Mouse (Mus musculus): Measurements from ENCODE around the gene Rad51ap1.

DNA sequence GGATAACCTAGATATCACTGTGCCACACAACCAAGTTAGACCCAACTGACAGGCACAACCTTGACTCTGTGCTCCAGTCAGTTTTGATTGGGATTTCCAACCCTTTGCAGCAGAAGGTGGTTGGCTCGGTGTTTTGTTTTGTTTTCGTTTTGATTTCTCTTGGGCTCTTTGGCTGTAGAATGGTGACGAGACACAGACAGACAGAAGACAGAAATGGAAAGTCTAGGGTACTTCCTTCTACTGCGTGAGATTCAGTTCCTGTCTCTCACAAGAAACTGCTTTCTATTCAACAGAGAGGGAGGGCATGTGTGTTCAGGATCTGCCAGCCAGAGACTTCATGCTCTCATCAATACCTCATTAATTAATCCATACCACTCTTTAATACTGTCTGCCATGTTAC is 28.7 kb downstream of the Rad51ap1 start:
- TF ChIP-seq CTCF (IDR thresholded peaks at IDR 0.05; ENCODE audit: extremely low read depth, insufficient read depth, low read length) = no peak
- TF ChIP-seq POLR2A (IDR thresholded peaks at IDR 0.05; ENCODE audit: extremely low read depth, insufficient read depth, low read length) = no peak
